Comparison of ENCODE assay signal across 26 mouse cellular contexts in genomic region chr13:116829015-116829414, GRCm38 (mm10).
DNase-seq lines count a peak whose midpoint lies in the region; TF ChIP-seq lines count a peak whose summit lies in the region.
"Had no signal": no experiment of that assay in that cellular context is flagged by ENCODE, and none has a peak within 500 bp of the region (broad histone marks: within the 10 kb centered on the region; RNA-seq: fewer than 3 reads in every experiment).

No protein-coding gene starts in this region.

- H3K27me3 ChIP-seq in C2C12 (ENCODE audit: control insufficient read depth, insufficient read depth, insufficient read length) = no peaks in the 10 kb centered on the region
- H3K27me3 ChIP-seq in myocyte (ENCODE audit: control insufficient read depth, insufficient read depth, insufficient read length) = no peaks in the 10 kb centered on the region
- no peaks in the 10 kb centered on the region for H3K27me3 ChIP-seq in forebrain, embryonic 10.5 days (ENCODE audit: poor library complexity, severe bottlenecking)
- H3K27me3 ChIP-seq: heart, embryonic 15.5 days; limb, embryonic 13.5 days; liver, embryonic 13.5 days; neural tube, embryonic 15.5 days had no signal

- 96% methylated on average over 3 of the region's 3 CpGs for WGBS in forebrain, embryonic 10.5 days

- H3K79me3 ChIP-seq in C2C12 (ENCODE audit: low read depth) = no peaks in the 10 kb centered on the region

- H3ac ChIP-seq in C2C12 (ENCODE audit: control insufficient read depth, insufficient read length, low read depth) = no peak overlapping the region
- no peak overlapping the region for H3ac ChIP-seq in myocyte (ENCODE audit: control insufficient read depth, insufficient read length)

- peaks cover 18% of the 10 kb centered on the region for H3K4me1 ChIP-seq in bone marrow macrophage, adult 2 months (ENCODE audit: control insufficient read depth, insufficient read depth, low read length)
- no peaks in the 10 kb centered on the region for H3K4me1 ChIP-seq in forebrain, embryonic 10.5 days
- H3K4me1 ChIP-seq: heart, embryonic 10.5 days; heart, embryonic 15.5 days; limb, embryonic 13.5 days; liver, embryonic 13.5 days; neural tube, embryonic 15.5 days had no signal

- peak overlapping the region; percentile 58 for H3K4me2 ChIP-seq in myocyte (ENCODE audit: low read depth)
- H3K4me2 ChIP-seq: heart, embryonic 15.5 days; limb, embryonic 13.5 days; liver, embryonic 13.5 days; neural tube, embryonic 15.5 days had no signal

- TF ChIP-seq CTCF in C2C12 (IDR thresholded peaks at IDR 0.05; ENCODE audit: control insufficient read depth, insufficient read depth, insufficient read length) = no peak
- TF ChIP-seq CTCF in bone marrow macrophage, adult 2 months (IDR thresholded peaks at IDR 0.05; ENCODE audit: low read depth, low read length) = no peak

- no peaks in the 10 kb centered on the region for H3K36me3 ChIP-seq in C2C12 (ENCODE audit: control insufficient read depth, insufficient read depth)
- H3K36me3 ChIP-seq in myocyte (ENCODE audit: control insufficient read depth, insufficient read depth) = no peaks in the 10 kb centered on the region
- H3K36me3 ChIP-seq in forebrain, embryonic 10.5 days (replicated peaks) = no peaks in the 10 kb centered on the region
- H3K36me3 ChIP-seq: heart, embryonic 10.5 days; heart, embryonic 15.5 days; limb, embryonic 13.5 days; liver, embryonic 13.5 days; neural tube, embryonic 15.5 days had no signal

- H3K4me3 ChIP-seq in C2C12 (ENCODE audit: insufficient read depth, poor library complexity, severe bottlenecking) (no peak overlapping the region), myocyte (no peak overlapping the region)
- H3K4me3 ChIP-seq in bone marrow macrophage, adult 2 months (ENCODE audit: insufficient read depth, low read length) = no peak overlapping the region
- no peak overlapping the region for H3K4me3 ChIP-seq in forebrain, embryonic 10.5 days
- H3K4me3 ChIP-seq: heart, embryonic 10.5 days; heart, embryonic 15.5 days; limb, embryonic 13.5 days; liver, embryonic 13.5 days; neural tube, embryonic 15.5 days had no signal

- H3K79me2 ChIP-seq in C2C12 (ENCODE audit: control insufficient read depth, insufficient read depth) (no peaks in the 10 kb centered on the region), myocyte (ENCODE audit: control insufficient read depth, insufficient read depth) (no peaks in the 10 kb centered on the region)

- H3K27ac ChIP-seq in bone marrow macrophage, adult 2 months (ENCODE audit: insufficient read depth, low read depth, low read length) = peak overlapping the region; percentile 22; the same call in 1 of the 2 replicates
- no peak overlapping the region for H3K27ac ChIP-seq in forebrain, embryonic 10.5 days
- H3K27ac ChIP-seq: heart, embryonic 10.5 days; heart, embryonic 15.5 days; kidney, postnatal 0 days; limb, embryonic 13.5 days; liver, embryonic 13.5 days; macrophage; neural tube, embryonic 15.5 days had no signal

- peak; percentile 56 for DNase-seq in 3134 (ENCODE audit: extremely low read depth, insufficient read length, low spot score)
- no peak for DNase-seq in right cerebral cortex, postnatal 4 days
- no peak for DNase-seq in forebrain, embryonic 10.5 days (ENCODE audit: extremely low spot score, low spot score)
- DNase-seq in lung, postnatal 14 days = no peak
- DNase-seq in yolk sac, embryonic 10.5 days (ENCODE audit: low spot score) = no peak
- DNase-seq: adrenal gland, postnatal 10 days; cerebellum, adult 11 months; cerebellum, postnatal 10 days; gastrocnemius, postnatal 14 days; heart, adult 11 months; kidney, adult 8-10 months; kidney, postnatal 4 days; liver, embryonic 13.5 days; lung, adult 18-20 months; midbrain, embryonic 14.5 days; right cerebral cortex, postnatal 25 days; spleen, adult 18-20 months had no signal

- TF ChIP-seq POLR2A in bone marrow macrophage, adult 2 months (IDR thresholded peaks at IDR 0.05; ENCODE audit: borderline replicate concordance, low read depth, low read length) = no peak
- no peak for TF ChIP-seq POLR2A in myocyte (IDR thresholded peaks at IDR 0.05; ENCODE audit: insufficient read length, low read depth)

- H3K9me3 ChIP-seq in forebrain, embryonic 10.5 days = no peaks in the 10 kb centered on the region
- H3K9me3 ChIP-seq: heart, embryonic 10.5 days; heart, embryonic 15.5 days; limb, embryonic 13.5 days; liver, embryonic 13.5 days; neural tube, embryonic 15.5 days had no signal

TF ChIP-seq in C2C12, 6 proteins besides CTCF, POLR2A, EP300 and RAD21:
- TF ChIP-seq FOSL1 (IDR thresholded peaks at IDR 0.05; ENCODE audit: insufficient read depth, low read length, poor library complexity, severe bottlenecking) (peak; percentile 81), MYOD1 (IDR thresholded peaks at IDR 0.05; ENCODE audit: control insufficient read depth, insufficient read length, low read depth) (no peak), CEBPB (IDR thresholded peaks at IDR 0.05; ENCODE audit: low read depth) (peak; percentile 98), MAX (IDR thresholded peaks at IDR 0.05) (peak; percentile 89), USF1 (IDR thresholded peaks at IDR 0.05; ENCODE audit: low read depth) (no peak)

TF ChIP-seq in myocyte, 11 proteins besides CTCF, POLR2A, EP300 and RAD21:
- TF ChIP-seq TCF12 (IDR thresholded peaks at IDR 0.05; ENCODE audit: insufficient read depth, poor library complexity, severe bottlenecking) (no peak), POLR2AphosphoS2 (IDR thresholded peaks at IDR 0.05; ENCODE audit: insufficient read length, low read depth) (no peak), MAX (IDR thresholded peaks at IDR 0.05; ENCODE audit: low read depth) (peak; percentile 25), MYOD1 (IDR thresholded peaks at IDR 0.05; ENCODE audit: control insufficient read depth in 1 of 3, insufficient read length in 2 of 3, low read depth in 2 of 3) (no peak), MYOG (IDR thresholded peaks at IDR 0.05; ENCODE audit: control insufficient read depth in 1 of 3, insufficient read depth in 1 of 3, insufficient read length in 2 of 3, low read depth in 2 of 3) (no peak), TCF3 (IDR thresholded peaks at IDR 0.05; ENCODE audit: insufficient read length, low read depth) (no peak), SRF (IDR thresholded peaks at IDR 0.05; ENCODE audit: control insufficient read depth, insufficient read length, low read depth) (no peak), E2F4 (IDR thresholded peaks at IDR 0.05; ENCODE audit: insufficient read depth) (no peak), REST (IDR thresholded peaks at IDR 0.05; ENCODE audit: insufficient read depth, insufficient read length) (no peak), CEBPB (IDR thresholded peaks at IDR 0.05; ENCODE audit: insufficient read depth, poor library complexity, severe bottlenecking) (peak; percentile 95)
